Mouse (Mus musculus) heart, adult 2 months (tissue): ENCODE results near the gene Efr3b.

Source experiments
- CTCF ChIP-seq: fragments of 200-600 bp; IDR thresholded peaks from 2 replicates; pipeline ENCODE4 v1.8.1; 2022; ENCODE audit warnings: antibody characterized with exemption, mild to moderate bottlenecking, moderate library complexity
- POLR2A ChIP-seq: fragments of 200-500 bp; IDR thresholded peaks from 2 replicates; pipeline ENCODE4 v1.6.1; 2011; ENCODE audit warnings: mild to moderate bottlenecking, low read depth, low read length, control low read depth; ENCODE audit not compliant: insufficient read depth

GRCm38 (mm10) chr12:3944454-3945073 is 94.2 kb downstream of the Efr3b start:
- TF ChIP-seq POLR2A (no peak), CTCF (no peak)
